Mouse (Mus musculus) erythroblast, embryonic 14.5 days (primary cell): ENCODE measurements around the gene Zfp663. TPM values are rescaled to one million over a fixed set of nuclear protein-coding genes. Genes with fewer than 3 reads are reported as not detected.

Experiments
- H3K27me3 ChIP-seq: 2 replicates; pipeline ENCODE4 v1.6.1; 2012; ENCODE audit warnings: inconsistent platforms; ENCODE audit not compliant: control insufficient read depth
- H3K36me3 ChIP-seq: 2 replicates; pipeline ENCODE4 v1.6.1; 2012; ENCODE audit warnings: mild to moderate bottlenecking, inconsistent platforms; ENCODE audit not compliant: control insufficient read depth
- H3K4me1 ChIP-seq: 2 replicates; pipeline ENCODE4 v1.6.1; 2012; ENCODE audit warnings: inconsistent platforms; ENCODE audit not compliant: control insufficient read depth
- H3K4me3 ChIP-seq: replicated peaks from 2 replicates; pipeline ENCODE3; 2012; ENCODE audit warnings: moderate library complexity, mild to moderate bottlenecking, inconsistent platforms
- H3K9me3 ChIP-seq: 2 replicates; pipeline ENCODE4 v1.6.1; 2012; ENCODE audit warnings: low read length, inconsistent platforms, mixed read lengths; ENCODE audit not compliant: control insufficient read depth
- GATA1 ChIP-seq: IDR thresholded peaks from 2 replicates; pipeline ENCODE4 v1.6.1; 2012; ENCODE audit warnings: low read length, inconsistent platforms, mixed read lengths
- TAL1 ChIP-seq: IDR thresholded peaks from 3 replicates; pipeline ENCODE4 v1.6.1; 2012; ENCODE audit warnings: low read length, inconsistent platforms, mixed read lengths
- polyA plus RNA-seq: library from polyadenylated mRNA; stranded (reverse); fragments of >175 nt; gene quantifications from 2 replicates; pipeline ENCODE4 v1.2.3, GENCODE M21; 2012

The Zfp663 gene
- polyA plus RNA-seq, 1 experiment: not detected

- peaks cover 30% of the 10 kb centered on the region for H3K36me3 ChIP-seq
- no peak for TF ChIP-seq GATA1
- no peak for TF ChIP-seq TAL1
- no peak overlapping the region for H3K4me3 ChIP-seq
- no peaks in the 10 kb centered on the region for H3K4me1 ChIP-seq
- peaks cover 18% of the 10 kb centered on the region for H3K9me3 ChIP-seq
- no peaks in the 10 kb centered on the region; the same call in 1 of the 2 replicates for H3K27me3 ChIP-seq
Observed at GRCm38 (mm10) chr2:165380050-165380449, 11.5 kb upstream of the Zfp663 start.

- H3K27me3 ChIP-seq: no peaks in the 10 kb centered on the region; the same call in 1 of the 2 replicates
- no peaks in the 10 kb centered on the region for H3K4me1 ChIP-seq
- peaks cover 13% of the 10 kb centered on the region for H3K9me3 ChIP-seq
- no peak for TF ChIP-seq GATA1
- H3K4me3 ChIP-seq: no peak overlapping the region
- H3K36me3 ChIP-seq: peaks cover 13% of the 10 kb centered on the region
Observed at GRCm38 (mm10) chr2:165376001-165376400, 7.5 kb upstream of the Zfp663 start.

- no peaks in the 10 kb centered on the region for H3K4me1 ChIP-seq
- peaks cover 8% of the 10 kb centered on the region for H3K9me3 ChIP-seq
- H3K36me3 ChIP-seq: peaks cover 9% of the 10 kb centered on the region; the same call in 1 of the 2 replicates
- H3K4me3 ChIP-seq: no peak overlapping the region
- TF ChIP-seq GATA1: no peak
- TF ChIP-seq TAL1: no peak
- no peaks in the 10 kb centered on the region; the same call in 1 of the 2 replicates for H3K27me3 ChIP-seq
Observed at GRCm38 (mm10) chr2:165375478-165375877, 6.9 kb upstream of the Zfp663 start.

- H3K27me3 ChIP-seq: peaks cover 13% of the 10 kb centered on the region
- H3K4me1 ChIP-seq: peaks cover 3% of the 10 kb centered on the region
- no peaks in the 10 kb centered on the region for H3K9me3 ChIP-seq
- H3K4me3 ChIP-seq: no peak overlapping the region
- TF ChIP-seq GATA1 (no peak), TAL1 (no peak)
- no peaks in the 10 kb centered on the region for H3K36me3 ChIP-seq
Observed at GRCm38 (mm10) chr2:165371066-165371465, 2.5 kb upstream of the Zfp663 start.

GRCm38 (mm10) chr2:165370348-165370747 lies 1.8 kb upstream of the Zfp663 start:
- peaks cover 13% of the 10 kb centered on the region for H3K27me3 ChIP-seq
- no peaks in the 10 kb centered on the region for H3K36me3 ChIP-seq
- peaks cover 3% of the 10 kb centered on the region for H3K4me1 ChIP-seq
- H3K9me3 ChIP-seq: no peaks in the 10 kb centered on the region
- TF ChIP-seq TAL1 (no peak), GATA1 (no peak)
- no peak overlapping the region for H3K4me3 ChIP-seq

GRCm38 (mm10) chr2:165367868-165368439 lies 575 bp downstream of the Zfp663 start:
- Histone ChIP-seq H3K4me1 (peaks cover 3% of the 10 kb centered on the region), H3K27me3 (peaks cover 13% of the 10 kb centered on the region), H3K4me3 (no peak overlapping the region), H3K9me3 (no peaks in the 10 kb centered on the region), H3K36me3 (no peaks in the 10 kb centered on the region)
- TF ChIP-seq TAL1: no peak
- TF ChIP-seq GATA1: no peak

- H3K9me3 ChIP-seq: no peaks in the 10 kb centered on the region
- no peaks in the 10 kb centered on the region for H3K36me3 ChIP-seq
- H3K27me3 ChIP-seq: peaks cover 13% of the 10 kb centered on the region
- peaks cover 3% of the 10 kb centered on the region for H3K4me1 ChIP-seq
- H3K4me3 ChIP-seq: no peak overlapping the region
- TF ChIP-seq TAL1 (no peak), GATA1 (no peak)
Observed at GRCm38 (mm10) chr2:165367047-165367520, 1.4 kb downstream of the Zfp663 start.

GRCm38 (mm10) chr2:165364334-165365091 lies 4.0 kb downstream of the Zfp663 start:
- H3K9me3 ChIP-seq: no peaks in the 10 kb centered on the region
- no peaks in the 10 kb centered on the region for H3K36me3 ChIP-seq
- H3K27me3 ChIP-seq: peaks cover 13% of the 10 kb centered on the region
- H3K4me1 ChIP-seq: peaks cover 3% of the 10 kb centered on the region
- TF ChIP-seq GATA1: no peak
- TF ChIP-seq TAL1: no peak
- H3K4me3 ChIP-seq: no peak overlapping the region

- H3K9me3 ChIP-seq: no peaks in the 10 kb centered on the region
- no peaks in the 10 kb centered on the region for H3K36me3 ChIP-seq
- H3K4me1 ChIP-seq: peaks cover 3% of the 10 kb centered on the region
- TF ChIP-seq TAL1: no peak
- no peak for TF ChIP-seq GATA1
- no peak overlapping the region for H3K4me3 ChIP-seq
- peaks cover 8% of the 10 kb centered on the region for H3K27me3 ChIP-seq
Observed at GRCm38 (mm10) chr2:165363282-165363681, 5.2 kb downstream of the Zfp663 start.
